Comparison of ENCODE assay signal across 16 mouse cellular contexts in genomic region chr12:106245178-106245840, GRCm38 (mm10).
"Had no signal": no experiment of that assay in that cellular context is flagged by ENCODE, and none has a peak within 500 bp of the region (broad histone marks: within the 10 kb centered on the region; RNA-seq: fewer than 3 reads in every experiment).

No protein-coding gene starts in this region.

- DNase-seq: kidney, adult 8-10 months; kidney, postnatal 25 days; lung, adult 2 months; lung, postnatal 14 days; right cerebral cortex, postnatal 14 days; thymus, adult 2 months; thymus, postnatal 25 days had no signal

- H3K27ac ChIP-seq: left cerebral cortex, adult 2 months; limb, embryonic 10.5 days; liver, embryonic 15.5 days; macrophage; neural tube, embryonic 12.5 days; stomach, embryonic 15.5 days had no signal

- H3K9me3 ChIP-seq: limb, embryonic 10.5 days; liver, embryonic 15.5 days; neural tube, embryonic 12.5 days; stomach, embryonic 15.5 days had no signal

- H3K36me3 ChIP-seq: limb, embryonic 10.5 days; liver, embryonic 15.5 days; neural tube, embryonic 12.5 days; stomach, embryonic 15.5 days had no signal

- H3K9ac ChIP-seq: liver, embryonic 15.5 days; neural tube, embryonic 12.5 days; stomach, embryonic 15.5 days had no signal

- ATAC-seq: intestine, embryonic 16.5 days had no signal

- H3K4me3 ChIP-seq: left cerebral cortex, adult 2 months; limb, embryonic 10.5 days; liver, embryonic 15.5 days; megakaryocyte, embryonic 14.5 days; neural tube, embryonic 12.5 days; stomach, embryonic 15.5 days had no signal

- H3K4me2 ChIP-seq: liver, embryonic 11.5 days; liver, embryonic 15.5 days; neural tube, embryonic 12.5 days; stomach, embryonic 15.5 days had no signal

- H3K27me3 ChIP-seq: liver, embryonic 15.5 days; megakaryocyte, embryonic 14.5 days; neural tube, embryonic 12.5 days had no signal

- H3K4me1 ChIP-seq: liver, embryonic 15.5 days; megakaryocyte, embryonic 14.5 days; stomach, embryonic 15.5 days had no signal
